Mouse (Mus musculus) gonadal fat pad, adult 2 months (tissue): ENCODE measurements at regions not wholly inside any gene's neighbourhood (a gene's known extent, or its start where the extent isn't known, plus 50 kb on each side); places are given as distances from the start of the nearest gene placed in this dataset.
A peak's percentile ranks its signal among the peaks of the same experiment; 100 is the strongest.
"Not testable (repeated sequence)": the region's sequence is repeated elsewhere in the genome, so short reads cannot be mapped to it uniquely, and the experiment has no call there.

Source experiments
- DNase-seq: peaks from one replicate; pipeline ENCODE4 v3.0.0-alpha.2; 2012; ENCODE audit warnings: low read depth

GRCm38 (mm10) chr5:64696099-64696498 lies 107.1 kb upstream of the Klf3 start:
- DNase-seq: no peak

GRCm38 (mm10) chr5:64697466-64697865 lies 105.7 kb upstream of the Klf3 start:
- DNase-seq: no peak

- no peak for DNase-seq
Observed at GRCm38 (mm10) chr5:64698458-64699116, 104.6 kb upstream of the Klf3 start.

- no peak for DNase-seq
Observed at GRCm38 (mm10) chr5:64700030-64700429, 103.2 kb upstream of the Klf3 start.

- DNase-seq: no peak
Observed at GRCm38 (mm10) chr5:64701219-64701779, 101.9 kb upstream of the Klf3 start.

- DNase-seq: peak; percentile 82
Observed at GRCm38 (mm10) chr5:64701780-64702231, 101.4 kb upstream of the Klf3 start.

GRCm38 (mm10) chr5:64702404-64702803 lies 100.8 kb upstream of the Klf3 start:
- DNase-seq: not testable (repeated sequence)

GRCm38 (mm10) chr5:64703091-64703872 lies 99.9 kb upstream of the Klf3 start:
- no peak for DNase-seq

- no peak for DNase-seq
Observed at GRCm38 (mm10) chr5:64704144-64704543, 99.0 kb upstream of the Klf3 start.

GRCm38 (mm10) chr5:64706586-64706985 lies 96.6 kb upstream of the Klf3 start:
- no peak for DNase-seq

GRCm38 (mm10) chr5:64709146-64709545 lies 94.0 kb upstream of the Klf3 start:
- DNase-seq: no peak

GRCm38 (mm10) chr5:64710236-64710635 lies 93.0 kb upstream of the Klf3 start:
- no peak for DNase-seq

GRCm38 (mm10) chr5:64710968-64711367 lies 92.2 kb upstream of the Klf3 start:
- no peak for DNase-seq

GRCm38 (mm10) chr5:64714221-64714653 lies 89.0 kb upstream of the Klf3 start:
- DNase-seq: no peak

- DNase-seq: no peak
Observed at GRCm38 (mm10) chr5:64714710-64715109, 88.5 kb upstream of the Klf3 start.

GRCm38 (mm10) chr5:64716551-64716950 lies 86.6 kb upstream of the Klf3 start:
- no peak for DNase-seq

GRCm38 (mm10) chr5:64722211-64722610 lies 81.0 kb upstream of the Klf3 start:
- no peak for DNase-seq

- DNase-seq: no peak
Observed at GRCm38 (mm10) chr5:64727847-64728246, 75.3 kb upstream of the Klf3 start.

GRCm38 (mm10) chr5:64732356-64732755 lies 70.8 kb upstream of the Klf3 start:
- no peak for DNase-seq

GRCm38 (mm10) chr5:64736985-64737384 lies 66.2 kb upstream of the Klf3 start:
- no peak for DNase-seq

- no peak for DNase-seq
Observed at GRCm38 (mm10) chr5:64738096-64738780, 65.0 kb upstream of the Klf3 start.

GRCm38 (mm10) chr5:64738781-64739310 lies 64.3 kb upstream of the Klf3 start:
- no peak for DNase-seq
